Mouse (Mus musculus): ENCODE results near the gene Ubr2. TPM values are rescaled to one million over a fixed set of nuclear protein-coding genes. Genes with fewer than 3 reads are reported as not detected.

The Ubr2 gene
- polyA plus RNA-seq, 1 experiment from 2014 or later = 8.3 TPM

DNA sequence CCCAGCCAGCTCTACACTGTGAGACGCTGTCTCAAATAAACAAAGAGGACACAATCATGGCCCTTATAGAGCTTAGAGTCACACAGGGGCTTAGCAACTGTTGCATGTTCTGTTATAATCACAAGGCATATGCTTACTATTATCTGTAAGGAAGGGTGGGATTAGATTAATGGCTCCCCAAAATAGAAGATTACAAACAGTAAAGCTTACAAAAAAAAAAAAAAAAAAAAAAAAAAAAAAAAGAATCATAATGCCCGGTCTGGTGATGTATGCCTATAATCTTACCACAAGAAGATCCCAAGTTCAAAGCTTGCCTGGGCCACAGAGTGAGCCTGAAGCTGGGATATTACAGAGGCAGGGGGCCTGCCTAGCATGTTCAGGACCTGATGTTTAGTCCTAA, 130.0 kb downstream of the Ubr2 start:
- Histone ChIP-seq H3K4me3 (replicated peaks) (no peak overlapping the region), H3K27ac (replicated peaks) (0 out of 2 replicates have a peak overlapping the region, but pooled peaks have one; percentile 33), H3K36me3 (replicated peaks) (no peaks in the 10 kb centered on the region), H3K9ac (no peak overlapping the region), H3K4me1 (replicated peaks) (peaks cover 56% of the 10 kb centered on the region), H3K9me3 (replicated peaks) (no peaks in the 10 kb centered on the region), H3K27me3 (no peaks in the 10 kb centered on the region), H3K4me2 (no peak overlapping the region)
- 40% methylated on average over 2 of the region's 2 CpGs for WGBS (ENCODE audit: insufficient replicate concordance)
- no peak for ATAC-seq (ENCODE audit: insufficient read depth)

DNA sequence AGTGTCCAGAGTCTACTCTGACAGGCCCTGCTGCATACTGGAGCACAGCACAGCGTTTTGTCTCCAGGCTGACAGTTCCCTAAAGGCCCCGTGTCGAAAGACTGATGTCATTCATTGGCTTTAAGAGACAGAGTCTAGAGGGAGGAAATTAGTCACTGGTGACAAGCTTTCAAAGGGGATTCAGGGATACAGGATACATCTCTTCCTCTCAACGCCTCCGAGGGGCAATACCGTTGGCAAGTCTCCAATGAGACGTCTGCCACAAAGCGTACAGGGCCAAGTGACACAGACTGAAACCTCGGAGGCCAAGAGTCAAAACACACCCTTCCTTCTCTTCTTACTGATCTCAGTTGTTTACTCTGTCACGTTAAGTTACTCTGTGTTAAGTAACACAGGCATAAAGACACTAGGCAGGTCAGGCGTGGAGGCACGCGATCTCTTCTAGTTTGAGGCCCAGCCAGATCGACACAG, 130.5 kb downstream of the Ubr2 start:
- Histone ChIP-seq H3K4me2 (no peak overlapping the region), H3K27ac (replicated peaks) (0 out of 2 replicates have a peak overlapping the region, but pooled peaks have one; percentile 33), H3K4me3 (replicated peaks) (no peak overlapping the region), H3K9ac (no peak overlapping the region), H3K4me1 (replicated peaks) (peaks cover 51% of the 10 kb centered on the region), H3K36me3 (replicated peaks) (no peaks in the 10 kb centered on the region), H3K27me3 (no peaks in the 10 kb centered on the region), H3K9me3 (replicated peaks) (no peaks in the 10 kb centered on the region)
- 46% methylated on average over 14 of the region's 14 CpGs for WGBS (ENCODE audit: insufficient replicate concordance)
- ATAC-seq (ENCODE audit: insufficient read depth) = no peak

Other genes starting within 250 kb of the Ubr2 start
- 0.09 and 0.15 TPM in 2 replicates for gene Ptcra, start 246.8 kb downstream of the Ubr2 start, polyA plus RNA-seq (2015; fragmentation: Nextera tagmentation; extraction: Ambion mirVana)
- gene 2310039H08Rik, start 237.9 kb downstream of the Ubr2 start, polyA plus RNA-seq (2015; fragmentation: Nextera tagmentation; extraction: Ambion mirVana) = 47.5 and 52.0 TPM in 2 replicates
- 69.1 and 74.7 TPM in 2 replicates for gene Rpl7l1, start 227.9 kb downstream of the Ubr2 start, polyA plus RNA-seq (2015; fragmentation: Nextera tagmentation; extraction: Ambion mirVana)
- gene Bicral, start 152.1 kb downstream of the Ubr2 start, polyA plus RNA-seq (2015; fragmentation: Nextera tagmentation; extraction: Ambion mirVana) = 2.6 and 2.9 TPM in 2 replicates
- gene Tbcc, start 119.9 kb downstream of the Ubr2 start, polyA plus RNA-seq (2015; fragmentation: Nextera tagmentation; extraction: Ambion mirVana) = 20.9 and 23.2 TPM in 2 replicates
- not detected in 2 replicates for gene Prph2, start 100.1 kb downstream of the Ubr2 start, polyA plus RNA-seq (2015; fragmentation: Nextera tagmentation; extraction: Ambion mirVana)

Data from liver, embryonic 15.5 days (tissue).